Mouse (Mus musculus) myocyte (in vitro differentiated cells): ENCODE data around the gene Ndufa3. TPM values are rescaled to one million over a fixed set of nuclear protein-coding genes. Genes with fewer than 3 reads are reported as not detected.

Experiments used
- H3K27me3 ChIP-seq: one replicate; pipeline ENCODE4 v1.6.1; 2011; ENCODE audit not compliant: control insufficient read depth, insufficient read depth, insufficient read length
- H3K36me3 ChIP-seq: one replicate; pipeline ENCODE4 v1.6.1; 2011; ENCODE audit not compliant: control insufficient read depth, insufficient read depth
- H3K4me2 ChIP-seq: one replicate; pipeline ENCODE4 v1.6.1; 2011; ENCODE audit warnings: low read depth, control low read depth
- H3K4me3 ChIP-seq: one replicate; pipeline ENCODE4 v1.5.1; 2011; ENCODE audit warnings: mild to moderate bottlenecking, control low read depth, moderate library complexity
- H3K79me2 ChIP-seq: one replicate; pipeline ENCODE4 v1.6.1; 2011; ENCODE audit not compliant: control insufficient read depth, insufficient read depth
- H3ac ChIP-seq: one replicate; pipeline ENCODE4 v1.6.1; 2011; ENCODE audit not compliant: control insufficient read depth, insufficient read length
- CEBPB ChIP-seq: IDR thresholded peaks from 2 replicates; pipeline ENCODE4 v1.6.1; 2011; ENCODE audit warnings: mild to moderate bottlenecking, moderate library complexity; ENCODE audit not compliant: poor library complexity, insufficient read depth, severe bottlenecking
- E2F4 ChIP-seq: IDR thresholded peaks from one replicate; pipeline ENCODE4 v1.6.1; 2011; ENCODE audit warnings: mild to moderate bottlenecking, control low read depth, moderate library complexity; ENCODE audit not compliant: insufficient read depth
- MAX ChIP-seq: IDR thresholded peaks from one replicate; pipeline ENCODE4 v1.6.1; 2011; ENCODE audit warnings: low read depth, mild to moderate bottlenecking, control low read depth
- MYOD1 ChIP-seq, 3 experiments: IDR thresholded peaks; one replicate each; pipeline ENCODE4 v1.6.1; 2011; ENCODE audit warnings: control low read depth in 2 of 3, low read depth in 2 of 3, mild to moderate bottlenecking in 2 of 3, moderate library complexity in 1 of 3; ENCODE audit not compliant: insufficient read length in 2 of 3, control insufficient read depth in 1 of 3
- MYOG ChIP-seq, 3 experiments: IDR thresholded peaks; one replicate each; pipeline ENCODE4 v1.6.1; 2011; ENCODE audit warnings: control low read depth in 2 of 3, low read depth in 2 of 3, mild to moderate bottlenecking in 2 of 3; ENCODE audit not compliant: insufficient read length in 2 of 3, control insufficient read depth in 1 of 3, insufficient read depth in 1 of 3
- POLR2A ChIP-seq: IDR thresholded peaks from one replicate; pipeline ENCODE4 v1.6.1; 2011; ENCODE audit warnings: low read depth, mild to moderate bottlenecking, control low read depth, moderate library complexity; ENCODE audit not compliant: insufficient read length
- POLR2AphosphoS2 ChIP-seq: IDR thresholded peaks from one replicate; pipeline ENCODE4 v1.6.1; 2011; ENCODE audit warnings: low read depth, control low read depth; ENCODE audit not compliant: insufficient read length
- REST ChIP-seq: IDR thresholded peaks from one replicate; pipeline ENCODE4 v1.6.1; 2011; ENCODE audit warnings: mild to moderate bottlenecking, control low read depth, moderate library complexity; ENCODE audit not compliant: insufficient read depth, insufficient read length
- SRF ChIP-seq: IDR thresholded peaks from one replicate; pipeline ENCODE4 v1.6.1; 2011; ENCODE audit warnings: low read depth; ENCODE audit not compliant: control insufficient read depth, insufficient read length
- TCF12 ChIP-seq: IDR thresholded peaks from one replicate; pipeline ENCODE4 v1.6.1; 2011; ENCODE audit warnings: mild to moderate bottlenecking, control low read depth; ENCODE audit not compliant: poor library complexity, insufficient read depth, severe bottlenecking
- TCF3 ChIP-seq: IDR thresholded peaks from one replicate; pipeline ENCODE4 v1.6.1; 2011; ENCODE audit warnings: low read depth, control low read depth; ENCODE audit not compliant: insufficient read length
- USF1 ChIP-seq: IDR thresholded peaks from one replicate; pipeline ENCODE4 v1.6.1; 2011; ENCODE audit warnings: low read depth, mild to moderate bottlenecking, control low read depth, moderate library complexity
- polyA plus RNA-seq: library from polyadenylated mRNA; unstranded; fragments of >200 nt; fragmentation: generic; extraction: Trizol; gene quantifications from one replicate; pipeline ENCODE4 v1.2.1, GENCODE M21; 2012; ENCODE audit warnings: missing spikeins

Gene Ndufa3
- polyA plus RNA-seq, 1 experiment = 537 TPM

DNA sequence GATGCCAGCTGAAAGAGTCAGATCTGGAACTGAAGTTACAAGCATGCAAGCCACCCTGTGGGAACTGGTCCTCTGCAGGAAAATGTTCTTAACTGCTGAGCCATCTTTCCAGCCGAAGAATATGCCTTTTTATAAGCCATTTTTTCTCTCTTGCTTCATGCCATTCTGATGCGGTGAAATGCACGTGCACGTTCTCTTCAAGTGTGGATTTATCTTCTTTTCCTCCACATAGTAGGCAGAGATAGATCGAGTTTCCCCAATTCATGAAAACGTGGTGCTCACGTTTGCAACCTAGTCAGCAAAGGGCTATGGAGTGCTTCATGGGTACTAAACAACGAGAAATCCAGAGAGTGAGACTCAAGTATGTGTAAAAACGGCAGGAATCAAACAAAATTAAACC, 26.7 kb downstream of the Ndufa3 start:
- Histone ChIP-seq H3K4me2 (peak overlapping the region; percentile 76), H3K36me3 (no peaks in the 10 kb centered on the region), H3K79me2 (peaks cover 33% of the 10 kb centered on the region), H3ac (no peak overlapping the region), H3K4me3 (peak overlapping the region; percentile 68), H3K27me3 (no peaks in the 10 kb centered on the region)
- TF ChIP-seq USF1 (no peak), TCF3 (no peak), REST (no peak), MYOD1 (IDR thresholded peaks at IDR 0.05; ENCODE audit: control insufficient read depth in 1 of 3, insufficient read length in 2 of 3, low read depth in 2 of 3) (no peak), TCF12 (no peak), POLR2A (no peak), SRF (no peak), MYOG (IDR thresholded peaks at IDR 0.05; ENCODE audit: control insufficient read depth in 1 of 3, insufficient read depth in 1 of 3, insufficient read length in 2 of 3, low read depth in 2 of 3) (no peak), E2F4 (no peak), CEBPB (no peak), MAX (no peak), POLR2AphosphoS2 (no peak)

DNA sequence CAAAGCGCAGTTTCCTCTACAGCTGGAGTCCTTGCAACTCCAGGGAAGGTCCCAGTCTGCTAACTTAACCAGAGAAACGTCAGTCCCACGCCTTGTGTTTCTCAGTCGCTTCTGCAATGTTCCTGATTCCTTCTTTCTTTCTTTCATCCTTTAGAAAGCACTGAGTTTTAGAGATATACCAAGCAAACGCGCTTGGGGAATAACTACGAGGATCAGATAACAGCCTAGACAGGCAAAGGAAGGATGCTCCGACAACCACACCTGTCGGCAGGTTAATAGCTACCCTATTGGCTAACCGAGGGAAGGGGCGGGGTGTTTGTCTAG, 27.1 kb downstream of the Ndufa3 start:
- H3K4me2 ChIP-seq = peak overlapping the region; percentile 76
- peak overlapping the region; percentile 68 for H3K4me3 ChIP-seq
- TF ChIP-seq E2F4 (no peak), USF1 (no peak), REST (no peak)
- no peaks in the 10 kb centered on the region for H3K36me3 ChIP-seq
- no peaks in the 10 kb centered on the region for H3K27me3 ChIP-seq
- H3K79me2 ChIP-seq = peaks cover 38% of the 10 kb centered on the region
- no peak overlapping the region for H3ac ChIP-seq

DNA sequence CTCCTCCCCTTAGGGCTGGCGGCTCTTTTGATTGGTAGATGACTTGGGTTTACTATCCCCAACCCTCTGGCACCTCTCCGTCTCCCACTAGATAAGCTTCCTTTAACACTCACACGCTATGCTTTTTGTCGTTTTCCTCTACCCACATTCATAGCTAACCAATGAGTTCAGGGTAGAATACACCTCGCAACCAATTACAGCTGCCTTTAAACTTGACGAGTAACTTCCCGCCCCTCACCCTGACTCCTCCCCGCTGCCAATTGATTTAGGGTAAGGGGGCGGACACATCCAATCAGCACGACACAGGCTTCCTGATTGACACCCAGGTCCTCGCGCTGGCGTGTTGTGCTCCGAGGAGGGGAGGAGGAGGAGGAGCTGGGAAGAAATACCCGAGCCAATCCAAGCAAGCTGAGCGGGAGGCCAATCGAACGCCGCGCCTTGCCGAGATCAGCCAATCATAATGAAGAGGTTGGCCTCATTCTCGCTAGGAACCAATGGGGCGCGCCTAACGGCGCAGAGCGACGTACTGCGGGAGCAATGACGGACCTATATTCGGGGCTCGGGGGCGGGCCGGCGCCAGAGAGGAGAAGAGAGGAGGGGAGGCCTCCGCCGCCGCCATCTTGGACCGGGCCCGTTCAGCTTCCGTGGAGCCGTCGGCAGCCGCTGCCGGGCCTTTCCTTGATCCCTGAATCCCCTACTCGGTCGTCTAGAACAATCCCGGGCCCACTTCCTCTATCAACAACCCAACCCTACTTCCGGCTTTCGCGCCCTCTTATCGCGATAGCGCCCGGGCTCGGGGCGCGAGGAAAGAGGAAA, 27.7 kb downstream of the Ndufa3 start, which contains the start of gene Cnot3:
TSS of gene Cnot3 (plus strand) at position 597 of the 816 bp plus-strand sequence.
- Histone ChIP-seq H3K36me3 (no peaks in the 10 kb centered on the region), H3K4me3 (peak within 1 kb of the TSS; percentile 68), H3K27me3 (no peaks in the 10 kb centered on the region), H3K79me2 (peaks cover 44% of the 10 kb centered on the region), H3ac (peak within 1 kb of the TSS; percentile 73), H3K4me2 (peak within 1 kb of the TSS; percentile 90)
- TF ChIP-seq MYOG (IDR thresholded peaks at IDR 0.05; ENCODE audit: control insufficient read depth in 1 of 3, insufficient read depth in 1 of 3, insufficient read length in 2 of 3, low read depth in 2 of 3) (no peak), E2F4 (peak; percentile 65), USF1 (no peak), MAX (no peak), POLR2AphosphoS2 (peak; percentile 61), CEBPB (no peak), REST (no peak), POLR2A (peak; percentile 68), SRF (no peak), TCF12 (no peak)

DNA sequence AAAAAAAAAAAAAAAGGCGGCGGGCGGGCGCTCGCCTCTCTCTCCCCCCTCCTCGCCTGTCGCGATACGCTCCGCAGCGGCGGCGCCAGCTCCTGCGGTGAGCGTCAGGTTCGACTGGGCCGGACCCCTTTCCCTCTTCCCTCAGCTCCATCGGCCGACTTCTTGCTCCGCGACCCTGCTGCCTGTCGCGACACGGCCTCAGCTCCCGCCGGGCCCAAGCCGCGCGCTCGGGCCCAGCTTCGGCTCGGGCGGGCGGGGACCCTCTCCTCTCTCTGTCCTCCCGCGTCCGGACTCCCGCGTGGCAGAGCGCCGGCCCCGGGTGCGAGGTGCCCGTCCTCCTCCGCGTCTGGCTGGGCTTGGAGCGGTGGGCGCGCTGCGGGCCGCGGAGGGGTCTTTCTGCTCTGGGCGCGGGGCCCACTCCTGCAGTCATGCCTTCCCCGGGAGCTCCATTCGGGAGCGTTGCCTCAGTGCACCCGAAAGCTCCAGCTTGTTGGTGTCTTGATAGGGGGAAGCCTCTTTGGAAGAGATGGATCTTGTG, 28.4 kb downstream of the Ndufa3 start:
- H3K27me3 ChIP-seq = no peaks in the 10 kb centered on the region
- peak overlapping the region; percentile 68 for H3K4me3 ChIP-seq
- H3ac ChIP-seq = peak overlapping the region; percentile 73
- H3K4me2 ChIP-seq = peak overlapping the region; percentile 90
- H3K79me2 ChIP-seq = peaks cover 46% of the 10 kb centered on the region
- TF ChIP-seq POLR2AphosphoS2 (peak; percentile 15), POLR2A (no peak)
- peaks cover 3% of the 10 kb centered on the region for H3K36me3 ChIP-seq

DNA sequence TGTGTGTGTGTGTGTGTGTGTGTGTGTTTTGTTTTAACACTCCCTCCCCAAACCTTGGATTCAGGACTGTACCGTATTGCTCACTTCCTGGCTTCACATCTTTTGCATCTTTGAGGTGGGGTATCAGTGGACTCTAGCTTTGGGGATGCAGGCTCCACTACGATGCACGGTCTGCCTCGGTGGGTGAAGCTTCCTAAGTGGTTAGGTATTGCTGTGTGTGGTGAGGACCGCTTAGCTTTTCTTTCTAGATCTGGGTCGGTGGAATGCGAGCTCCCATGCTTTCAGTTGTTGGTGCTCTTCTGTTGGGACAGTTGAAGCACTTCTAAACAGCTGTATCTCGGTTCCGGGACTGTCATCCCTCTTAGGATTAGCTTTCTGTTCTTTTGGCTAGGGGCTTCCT, 29.0 kb downstream of the Ndufa3 start:
- Histone ChIP-seq H3K4me2 (peak overlapping the region; percentile 90), H3K79me2 (peaks cover 46% of the 10 kb centered on the region), H3ac (peak overlapping the region; percentile 73), H3K4me3 (peak overlapping the region; percentile 68), H3K27me3 (no peaks in the 10 kb centered on the region), H3K36me3 (peaks cover 10% of the 10 kb centered on the region)
- no peak for TF ChIP-seq MAX
- TF ChIP-seq USF1 = no peak
- no peak for TF ChIP-seq REST
- no peak for TF ChIP-seq MYOD1 (IDR thresholded peaks at IDR 0.05; ENCODE audit: control insufficient read depth in 1 of 3, insufficient read length in 2 of 3, low read depth in 2 of 3)
- TF ChIP-seq TCF3 = no peak
- no peak for TF ChIP-seq TCF12
- no peak for TF ChIP-seq SRF
- TF ChIP-seq E2F4 = no peak
- no peak for TF ChIP-seq MYOG (IDR thresholded peaks at IDR 0.05; ENCODE audit: control insufficient read depth in 1 of 3, insufficient read depth in 1 of 3, insufficient read length in 2 of 3, low read depth in 2 of 3)
- TF ChIP-seq POLR2AphosphoS2 = no peak
- no peak for TF ChIP-seq CEBPB
- no peak for TF ChIP-seq POLR2A
